ENCODE assay signal across 9 mouse cellular contexts in the genomic region with DNA sequence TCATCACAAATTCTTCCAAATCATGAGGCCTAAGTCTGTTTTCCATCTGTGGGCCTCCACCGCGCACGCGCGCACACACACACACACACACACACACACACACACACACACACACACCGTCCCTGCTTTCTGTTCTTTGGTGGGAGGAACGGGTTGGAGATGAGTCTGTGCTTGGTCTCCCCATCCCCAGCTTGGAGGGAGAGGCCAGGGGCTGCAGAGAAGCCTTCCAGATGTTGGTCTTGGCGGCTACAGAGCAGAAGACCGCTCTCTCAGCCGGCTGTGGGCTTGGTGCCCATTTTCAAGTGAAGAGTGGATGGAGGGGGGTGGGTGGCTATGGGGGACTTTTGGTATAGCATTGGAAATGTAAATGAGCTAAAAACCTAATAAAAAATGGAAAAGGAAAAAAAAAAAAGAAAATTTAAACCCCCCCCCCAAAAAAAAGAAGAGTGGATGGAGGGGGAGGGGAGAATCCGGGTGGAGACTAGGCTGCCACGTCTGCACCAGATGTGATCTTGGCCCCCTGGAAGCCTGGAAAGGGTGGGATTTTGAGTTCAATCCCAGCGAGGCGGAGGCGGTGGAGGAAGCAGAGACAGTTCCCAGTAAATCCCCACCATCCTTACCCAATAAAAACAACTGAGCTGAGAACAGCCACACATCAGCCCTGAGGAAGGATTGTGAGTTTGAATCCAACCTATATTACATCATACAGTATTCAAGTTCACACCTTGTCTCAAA. TPM values are rescaled to one million over a fixed set of nuclear protein-coding genes. Genes with fewer than 3 reads are reported as not detected.
DNase-seq lines count a peak whose midpoint lies in the region; ATAC-seq and TF ChIP-seq lines count a peak whose summit lies in the region.
"Had no signal": no experiment of that assay in that cellular context is flagged by ENCODE, and none has a peak within 500 bp of the region (broad histone marks: within the 10 kb centered on the region; RNA-seq: fewer than 3 reads in every experiment).

No protein-coding gene starts in this region.

- ATAC-seq in lung, embryonic 15.5 days (ENCODE audit: borderline replicate concordance, extremely low read depth, low FRiP score, low TSS enrichment) = peak; percentile 91
- ATAC-seq in embryonic facial prominence, embryonic 15.5 days (ENCODE audit: insufficient number of reproducible peaks, low FRiP score, low TSS enrichment, low read depth) = peak; percentile 84
- peak; percentile 61 for ATAC-seq in heart, postnatal 0 days (ENCODE audit: insufficient read depth, low read depth)
- ATAC-seq in stomach, embryonic 16.5 days (ENCODE audit: insufficient read depth, low FRiP score) = peak; percentile 92

- no peak overlapping the region for H3K4me3 ChIP-seq in lung, embryonic 15.5 days
- H3K4me3 ChIP-seq in embryonic facial prominence, embryonic 15.5 days (replicated peaks) = no peak overlapping the region
- no peak overlapping the region for H3K4me3 ChIP-seq in heart, postnatal 0 days (ENCODE audit: low read depth, low read length)
- H3K4me3 ChIP-seq in stomach, embryonic 16.5 days (replicated peaks; ENCODE audit: low read length) = no peak overlapping the region
- H3K4me3 ChIP-seq: hindbrain, embryonic 15.5 days; neural tube, embryonic 12.5 days had no signal

- H3K9me3 ChIP-seq in lung, embryonic 15.5 days = no peaks in the 10 kb centered on the region
- H3K9me3 ChIP-seq in embryonic facial prominence, embryonic 15.5 days (replicated peaks) = no peaks in the 10 kb centered on the region
- no peaks in the 10 kb centered on the region for H3K9me3 ChIP-seq in heart, postnatal 0 days (replicated peaks; ENCODE audit: control insufficient read depth, low read length)
- no peaks in the 10 kb centered on the region for H3K9me3 ChIP-seq in stomach, embryonic 16.5 days (replicated peaks; ENCODE audit: control insufficient read depth, low read length)
- H3K9me3 ChIP-seq: hindbrain, embryonic 15.5 days; neural tube, embryonic 12.5 days had no signal

- H3K4me1 ChIP-seq in lung, embryonic 15.5 days = peaks cover 51% of the 10 kb centered on the region
- H3K4me1 ChIP-seq in embryonic facial prominence, embryonic 15.5 days = peaks cover 49% of the 10 kb centered on the region
- H3K4me1 ChIP-seq in heart, postnatal 0 days (ENCODE audit: control insufficient read depth, insufficient read depth) = peaks cover 8% of the 10 kb centered on the region; the same call in 1 of the 2 replicates
- peaks cover 14% of the 10 kb centered on the region for H3K4me1 ChIP-seq in stomach, embryonic 16.5 days (ENCODE audit: control insufficient read depth, insufficient read depth, low read length)

- no peak overlapping the region for H3K4me2 ChIP-seq in lung, embryonic 15.5 days
- H3K4me2 ChIP-seq in embryonic facial prominence, embryonic 15.5 days (replicated peaks) = 0 out of 2 replicates have a peak overlapping the region, but pooled peaks have one; percentile 8
- H3K4me2 ChIP-seq in heart, postnatal 0 days (ENCODE audit: low read depth, low read length) = no peak overlapping the region
- H3K4me2 ChIP-seq in stomach, embryonic 16.5 days (ENCODE audit: low read depth, low read length) = no peak overlapping the region
- H3K4me2 ChIP-seq: hindbrain, embryonic 15.5 days; neural tube, embryonic 12.5 days had no signal

- no peak for DNase-seq in lung, postnatal 14 days
- DNase-seq in heart, postnatal 0 days (ENCODE audit: low spot score) = no peak
- DNase-seq in thymus, postnatal 25 days = no peak
- DNase-seq in c-Kit-positive CD71-positive TER-119-positive erythroid progenitor cells, embryonic 14.5 days (ENCODE audit: low spot score) = no peak

- TF ChIP-seq EP300 in heart, postnatal 0 days (IDR thresholded peaks at IDR 0.05; ENCODE audit: low read depth) = no peak

- peak overlapping the region; percentile 75 for H3K27ac ChIP-seq in lung, embryonic 15.5 days
- peak overlapping the region; percentile 87 for H3K27ac ChIP-seq in embryonic facial prominence, embryonic 15.5 days (replicated peaks)
- 0 out of 2 replicates have a peak overlapping the region, but pooled peaks have one; percentile 18 for H3K27ac ChIP-seq in heart, postnatal 0 days (ENCODE audit: low read depth)
- peak overlapping the region; percentile 87 for H3K27ac ChIP-seq in stomach, embryonic 16.5 days (ENCODE audit: low read length)
- H3K27ac ChIP-seq: hindbrain, embryonic 15.5 days; neural tube, embryonic 12.5 days had no signal

- H3K27me3 ChIP-seq in lung, embryonic 15.5 days = no peaks in the 10 kb centered on the region
- H3K27me3 ChIP-seq in embryonic facial prominence, embryonic 15.5 days = no peaks in the 10 kb centered on the region
- no peaks in the 10 kb centered on the region for H3K27me3 ChIP-seq in heart, postnatal 0 days (ENCODE audit: control insufficient read depth, insufficient read depth, low read length)
- H3K27me3 ChIP-seq in stomach, embryonic 16.5 days (ENCODE audit: control insufficient read depth, insufficient read depth, low read length) = no peaks in the 10 kb centered on the region
- H3K27me3 ChIP-seq: hindbrain, embryonic 15.5 days; neural tube, embryonic 12.5 days had no signal

- 43% methylated on average over 15 of the region's 15 CpGs for WGBS in lung, embryonic 15.5 days
- 37% methylated on average over 15 of the region's 15 CpGs for WGBS in embryonic facial prominence, embryonic 15.5 days
- WGBS in heart, postnatal 0 days = 54% methylated on average over 15 of the region's 15 CpGs
- WGBS in stomach, embryonic 16.5 days = 39% methylated on average over 15 of the region's 15 CpGs

- H3K36me3 ChIP-seq in lung, embryonic 15.5 days = no peaks in the 10 kb centered on the region
- no peaks in the 10 kb centered on the region for H3K36me3 ChIP-seq in embryonic facial prominence, embryonic 15.5 days
- H3K36me3 ChIP-seq in heart, postnatal 0 days (replicated peaks; ENCODE audit: control insufficient read depth, insufficient read depth, low read length) = no peaks in the 10 kb centered on the region
- H3K36me3 ChIP-seq in stomach, embryonic 16.5 days (ENCODE audit: control insufficient read depth, insufficient read depth, low read length) = no peaks in the 10 kb centered on the region
- H3K36me3 ChIP-seq: hindbrain, embryonic 15.5 days; neural tube, embryonic 12.5 days had no signal

- TF ChIP-seq CTCF in heart, postnatal 0 days (IDR thresholded peaks at IDR 0.05; ENCODE audit: low read depth) = no peak

- H3K9ac ChIP-seq in lung, embryonic 15.5 days = no peak overlapping the region
- H3K9ac ChIP-seq in embryonic facial prominence, embryonic 15.5 days = no peak overlapping the region
- H3K9ac ChIP-seq in heart, postnatal 0 days (replicated peaks; ENCODE audit: low read depth, low read length) = no peak overlapping the region
- peak overlapping the region; percentile 16; the same call in 1 of the 2 replicates for H3K9ac ChIP-seq in stomach, embryonic 16.5 days (ENCODE audit: low read length)
- H3K9ac ChIP-seq: hindbrain, embryonic 15.5 days; neural tube, embryonic 12.5 days had no signal

RNA-seq across cellular contexts. Expression of gene S1pr2, which starts 10.5 kb away (rescaled TPM):
- 63.4 and 65.2 TPM in 2 replicates for polyA plus RNA-seq in lung, embryonic 15.5 days (2015; fragmentation: Nextera tagmentation; extraction: Ambion mirVana)
- polyA plus RNA-seq in embryonic facial prominence, embryonic 15.5 days (2015; fragmentation: Nextera tagmentation; extraction: Ambion mirVana) = 61.8 and 68.5 TPM in 2 replicates
- 6.9 and 7.4 TPM in 2 replicates for total RNA-seq in heart, postnatal 0 days (2014; rRNA removed; ENCODE audit: low replicate concordance)
- polyA plus RNA-seq in heart, postnatal 0 days (2015; fragmentation: Nextera tagmentation; extraction: Ambion mirVana) = 8.5 and 8.6 TPM in 2 replicates
- 38.2 and 39.9 TPM in 2 replicates for polyA plus RNA-seq in stomach, embryonic 16.5 days (2015; fragmentation: Nextera tagmentation; extraction: Ambion mirVana)

RNA-seq across cellular contexts. Expression of gene Mrpl4, which starts 15.4 kb away (rescaled TPM):
- 157 and 160 TPM in 2 replicates for polyA plus RNA-seq in lung, embryonic 15.5 days (2015; fragmentation: Nextera tagmentation; extraction: Ambion mirVana)
- polyA plus RNA-seq in embryonic facial prominence, embryonic 15.5 days (2015; fragmentation: Nextera tagmentation; extraction: Ambion mirVana) = 122 and 126 TPM in 2 replicates
- total RNA-seq in heart, postnatal 0 days (2014; rRNA removed; ENCODE audit: low replicate concordance) = 239 and 285 TPM in 2 replicates
- polyA plus RNA-seq in heart, postnatal 0 days (2015; fragmentation: Nextera tagmentation; extraction: Ambion mirVana) = 193 and 195 TPM in 2 replicates
- 131 and 141 TPM in 2 replicates for polyA plus RNA-seq in stomach, embryonic 16.5 days (2015; fragmentation: Nextera tagmentation; extraction: Ambion mirVana)

RNA-seq across cellular contexts. Expression of gene Dnmt1, which starts 27.4 kb away (rescaled TPM):
- polyA plus RNA-seq in lung, embryonic 15.5 days (2015; fragmentation: Nextera tagmentation; extraction: Ambion mirVana) = 101 and 104 TPM in 2 replicates
- polyA plus RNA-seq in embryonic facial prominence, embryonic 15.5 days (2015; fragmentation: Nextera tagmentation; extraction: Ambion mirVana) = 77.2 and 78.4 TPM in 2 replicates
- 27.4 and 56.9 TPM in 2 replicates for total RNA-seq in heart, postnatal 0 days (2014; rRNA removed; ENCODE audit: low replicate concordance)
- 15.4 and 16.1 TPM in 2 replicates for polyA plus RNA-seq in heart, postnatal 0 days (2015; fragmentation: Nextera tagmentation; extraction: Ambion mirVana)
- 75.5 and 75.7 TPM in 2 replicates for polyA plus RNA-seq in stomach, embryonic 16.5 days (2015; fragmentation: Nextera tagmentation; extraction: Ambion mirVana)

RNA-seq across cellular contexts. Expression of gene Icam1, which starts 28.7 kb away (rescaled TPM):
- polyA plus RNA-seq in lung, embryonic 15.5 days (2015; fragmentation: Nextera tagmentation; extraction: Ambion mirVana) = 55.1 and 57.5 TPM in 2 replicates
- polyA plus RNA-seq in embryonic facial prominence, embryonic 15.5 days (2015; fragmentation: Nextera tagmentation; extraction: Ambion mirVana) = 20.7 and 21.7 TPM in 2 replicates
- 16.2 and 19.1 TPM in 2 replicates for total RNA-seq in heart, postnatal 0 days (2014; rRNA removed; ENCODE audit: low replicate concordance)
- polyA plus RNA-seq in heart, postnatal 0 days (2015; fragmentation: Nextera tagmentation; extraction: Ambion mirVana) = 9.0 and 10.6 TPM in 2 replicates
- polyA plus RNA-seq in stomach, embryonic 16.5 days (2015; fragmentation: Nextera tagmentation; extraction: Ambion mirVana) = 15.0 and 16.3 TPM in 2 replicates

RNA-seq across cellular contexts. Expression of gene Icam4, which starts 42.1 kb away (rescaled TPM):
- 2.4 and 2.9 TPM in 2 replicates for polyA plus RNA-seq in lung, embryonic 15.5 days (2015; fragmentation: Nextera tagmentation; extraction: Ambion mirVana)
- 0.59 and 1.0 TPM in 2 replicates for polyA plus RNA-seq in embryonic facial prominence, embryonic 15.5 days (2015; fragmentation: Nextera tagmentation; extraction: Ambion mirVana)
- total RNA-seq in heart, postnatal 0 days (2014; rRNA removed; ENCODE audit: low replicate concordance) = 2.4 TPM in 1 of 2 replicates, not detected in the other
- 1.3 and 1.6 TPM in 2 replicates for polyA plus RNA-seq in heart, postnatal 0 days (2015; fragmentation: Nextera tagmentation; extraction: Ambion mirVana)
- polyA plus RNA-seq in stomach, embryonic 16.5 days (2015; fragmentation: Nextera tagmentation; extraction: Ambion mirVana) = 5.9 and 8.6 TPM in 2 replicates
- polyA plus RNA-seq: hindbrain, embryonic 15.5 days had no signal

Comparison
In these comparisons a context has a peak if more than half of its experiments do, and no peak if none do; other contexts are left out.
1. H3K27ac ChIP-seq: peak in every context shown above with its lines; median percentile 87 in embryonic facial prominence, embryonic 15.5 days; 87 in stomach, embryonic 16.5 days; 75 in lung, embryonic 15.5 days; 18 in heart, postnatal 0 days.